Mouse (Mus musculus) R1 (cell line): ENCODE measurements at regions not wholly inside any gene's neighbourhood (a gene's known extent, or its start where the extent isn't known, plus 50 kb on each side); places are given as distances from the start of the nearest gene placed in this dataset.

Experiments
- DNase-seq: peaks from one replicate; pipeline ENCODE4 v3.0.0-alpha.2; 2018; ENCODE audit warnings: low read depth, low spot score

GRCm38 (mm10) chr1:106086687-106087086 is 84.9 kb upstream of the Phlpp1 start:
- DNase-seq = no peak

GRCm38 (mm10) chr1:106092909-106093557 is 78.5 kb upstream of the Phlpp1 start:
- no peak for DNase-seq

GRCm38 (mm10) chr1:106093813-106094212 is 77.7 kb upstream of the Phlpp1 start:
- no peak for DNase-seq

- DNase-seq = no peak
These were observed 75.2 kb upstream of the Phlpp1 start for GRCm38 (mm10) chr1:106096324-106096723.

- DNase-seq = no peak
These were observed 74.4 kb upstream of the Phlpp1 start for GRCm38 (mm10) chr1:106097177-106097576.

GRCm38 (mm10) chr1:106100611-106101010 is 70.9 kb upstream of the Phlpp1 start:
- no peak for DNase-seq

- DNase-seq = no peak
These were observed 69.0 kb upstream of the Phlpp1 start for GRCm38 (mm10) chr1:106102537-106102936.

- peak; percentile 39 for DNase-seq
These were observed 62.5 kb upstream of the Phlpp1 start for GRCm38 (mm10) chr1:106109081-106109480.
